Mouse (Mus musculus): ENCODE data around the gene Trappc10.

GRCm38 (mm10) chr10:78168792-78169191, 75.6 kb downstream of the Trappc10 start:
- TF ChIP-seq CTCF (IDR thresholded peaks at IDR 0.05; ENCODE audit: extremely low read depth, insufficient read depth, low read length) (no peak), POLR2A (IDR thresholded peaks at IDR 0.05; ENCODE audit: extremely low read depth, insufficient read depth, low read length) (no peak)

All from cortical plate, adult 2 months (tissue).